Mouse (Mus musculus) thymus, postnatal 0 days (tissue): ENCODE measurements around the gene Ppp1r17. TPM values are rescaled to one million over a fixed set of nuclear protein-coding genes. Genes with fewer than 3 reads are reported as not detected.

Experiments
- DNase-seq: peaks from one replicate; pipeline ENCODE4 v3.0.0-alpha.2; 2015; ENCODE audit warnings: low spot score
- polyA plus RNA-seq: library from polyadenylated mRNA; unstranded; fragments of >200 nt; fragmentation: Nextera tagmentation; extraction: Ambion mirVana; gene quantifications from 2 replicates; pipeline ENCODE4 v1.2.1, GENCODE M21; 2015

Gene Ppp1r17
- 0.13 and 0.14 TPM in 2 replicates for polyA plus RNA-seq

- no peak for DNase-seq
Measured at GRCm38 (mm10) chr6:56017291-56017994, at the start of gene Ppp1r17. Gene Ppp1r17 (plus strand): TSS chr6:56017497.

DNA sequence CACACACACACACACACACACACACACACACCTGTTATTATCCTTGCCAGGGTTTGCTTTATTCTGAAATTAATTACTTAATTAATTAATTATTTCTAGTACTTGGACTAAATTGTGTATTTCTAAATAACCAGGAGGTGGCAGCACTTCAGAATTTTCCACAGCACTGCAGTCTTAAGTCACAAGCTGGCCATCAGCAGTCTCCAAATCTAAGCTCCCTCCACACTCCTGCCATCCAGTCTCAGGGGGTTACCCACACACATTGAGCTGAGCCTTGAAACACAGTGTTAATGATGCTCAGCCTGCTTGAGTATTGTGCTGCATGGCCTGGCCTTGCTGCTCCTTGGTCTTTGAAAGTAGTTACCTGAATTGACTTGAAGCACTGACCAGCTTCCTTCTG, 44.3 kb upstream of the Ppp1r17 start:
- DNase-seq, result no peak

DNA sequence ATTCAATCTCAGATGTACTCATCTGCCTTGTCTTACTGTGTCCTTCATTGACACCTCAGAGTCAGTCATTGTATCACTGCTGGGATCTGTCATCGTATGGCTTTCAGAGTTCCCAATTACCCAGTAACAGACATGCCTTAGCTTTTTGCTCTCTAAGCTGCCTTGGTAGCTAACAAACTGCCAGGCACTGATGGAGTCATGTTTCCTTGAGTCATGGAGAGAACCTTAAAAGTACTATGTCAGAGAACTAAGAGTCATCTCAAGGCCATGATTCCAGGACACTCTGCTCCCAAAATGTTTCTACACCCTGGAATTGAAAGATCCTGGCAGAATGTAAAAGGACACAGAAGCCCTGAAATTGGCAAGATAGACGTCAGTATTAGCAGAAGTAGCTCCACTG, 37.5 kb upstream of the Ppp1r17 start:
- DNase-seq, result no peak

DNA sequence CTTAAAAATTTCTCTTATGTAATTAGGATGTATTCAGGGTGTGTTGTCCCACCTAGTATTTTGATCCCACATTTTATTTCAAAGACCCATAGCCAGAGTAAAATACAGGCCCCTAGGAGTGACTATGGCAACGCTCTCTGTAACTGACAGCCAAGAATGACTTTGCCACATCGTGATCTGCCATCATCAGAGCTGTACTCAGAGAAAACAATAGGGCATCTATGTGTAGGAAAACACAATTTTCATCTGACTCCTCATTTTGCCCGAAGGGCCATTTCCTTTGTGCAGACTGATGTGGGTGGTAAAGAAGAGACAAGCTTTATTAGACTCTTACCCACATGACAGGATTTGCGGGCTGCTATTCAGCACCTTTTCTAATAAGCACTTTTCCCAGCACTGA, 8.6 kb upstream of the Ppp1r17 start:
- DNase-seq, result no peak

DNA sequence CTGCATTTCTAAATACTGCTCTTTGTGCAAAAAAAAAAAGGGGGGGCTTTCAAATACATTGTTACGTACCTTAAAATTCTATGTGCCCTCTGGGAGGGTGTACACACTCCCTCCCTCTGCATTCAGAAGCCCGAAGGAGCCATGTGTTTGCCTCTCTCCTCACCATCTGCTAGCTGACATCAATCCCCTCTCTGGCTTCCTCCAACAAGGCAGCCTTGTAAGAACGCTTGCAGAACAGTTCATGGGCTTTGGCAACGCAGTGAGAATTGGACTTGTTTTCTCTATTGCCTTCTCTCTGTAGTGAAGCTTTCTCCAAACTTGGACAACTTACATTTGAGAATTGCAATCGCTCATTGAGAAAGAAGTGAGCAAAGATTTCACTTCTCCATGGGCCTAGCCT, 4.9 kb upstream of the Ppp1r17 start:
- DNase-seq, result no peak

GRCm38 (mm10) chr6:56019632-56020031, 2.3 kb downstream of the Ppp1r17 start:
- no peak for DNase-seq

DNA sequence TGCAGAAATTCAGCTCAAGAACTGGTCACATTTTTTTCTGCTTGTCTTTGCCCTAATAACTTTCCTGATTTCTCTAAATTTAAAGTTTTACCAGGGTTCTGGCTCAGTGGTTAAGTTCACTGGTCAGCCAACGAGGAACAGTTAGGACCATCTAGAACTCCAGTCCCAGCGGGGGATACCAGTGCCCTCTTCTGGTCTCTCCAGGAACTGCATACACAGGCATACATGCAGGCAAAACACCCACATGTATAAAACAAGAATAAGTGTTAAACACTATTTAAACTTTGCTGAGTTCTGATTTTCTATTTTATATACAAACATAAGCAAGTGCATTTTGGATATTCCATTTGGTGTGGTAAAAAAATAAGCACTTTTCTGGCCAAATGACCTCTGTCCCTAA, 8.2 kb downstream of the Ppp1r17 start:
- DNase-seq, result no peak

DNA sequence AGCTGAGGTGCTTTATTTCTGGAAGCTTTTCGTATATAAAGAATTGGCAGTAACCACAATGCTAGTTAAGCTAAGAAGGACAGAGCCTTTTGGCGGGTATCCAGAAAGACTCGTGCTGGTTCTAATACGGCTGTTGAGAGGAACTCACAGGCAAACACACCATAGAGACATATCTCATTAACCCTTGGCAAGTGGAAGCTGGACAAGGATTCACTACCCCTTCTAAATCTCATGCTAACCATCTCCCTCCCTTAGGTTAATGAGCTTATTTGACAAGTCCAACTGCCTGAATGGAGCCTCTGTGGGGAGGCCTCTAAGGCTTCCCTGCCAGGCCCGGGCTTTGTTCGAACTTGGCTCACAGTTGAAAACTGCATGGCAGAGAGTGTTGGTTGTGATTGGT, 10.0 kb downstream of the Ppp1r17 start:
- no peak for DNase-seq

GRCm38 (mm10) chr6:56027966-56028365, 10.7 kb downstream of the Ppp1r17 start:
- DNase-seq, result no peak

DNA sequence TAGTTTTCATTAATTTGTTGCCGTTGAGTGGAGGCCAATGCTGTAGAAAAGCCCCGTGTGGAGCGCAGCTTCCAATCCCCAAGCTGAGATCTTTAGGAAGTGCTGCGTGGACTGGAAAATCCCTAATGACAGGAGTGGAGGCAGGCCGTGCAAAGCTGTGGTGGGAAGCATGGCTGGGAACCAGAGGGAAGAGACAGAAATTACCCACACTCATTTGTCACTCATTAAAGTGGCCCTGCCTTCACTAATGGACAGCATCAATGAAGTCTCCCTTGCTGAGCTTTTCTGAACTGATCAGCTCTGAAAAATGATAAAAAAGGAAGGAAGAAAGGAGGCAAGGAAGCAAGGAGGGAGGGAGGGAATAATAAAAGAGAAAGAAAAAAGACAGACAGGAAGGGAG, 12.7 kb downstream of the Ppp1r17 start:
- no peak for DNase-seq

- DNase-seq, result no peak
Measured at GRCm38 (mm10) chr6:56032231-56032630, 14.9 kb downstream of the Ppp1r17 start.

DNA sequence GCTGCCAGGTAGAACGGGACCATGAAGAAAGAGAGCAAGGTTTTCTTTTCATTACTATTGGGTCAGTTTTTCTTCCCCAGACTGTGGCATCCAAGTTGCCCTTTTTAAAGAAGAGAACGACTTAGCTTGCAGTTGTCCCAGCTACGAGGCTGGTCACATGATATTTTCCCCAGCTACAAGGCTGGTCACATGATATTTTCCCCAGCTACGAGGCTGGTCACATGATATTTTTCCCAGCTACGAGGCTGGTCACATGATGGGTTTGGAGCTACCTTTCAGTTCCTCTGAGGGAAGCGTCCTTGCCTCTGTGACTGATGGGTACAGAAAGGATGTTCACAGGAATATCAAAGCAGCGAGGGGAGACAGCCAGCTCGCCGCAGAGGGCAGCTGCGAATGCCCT, 17.8 kb downstream of the Ppp1r17 start:
- no peak for DNase-seq

DNA sequence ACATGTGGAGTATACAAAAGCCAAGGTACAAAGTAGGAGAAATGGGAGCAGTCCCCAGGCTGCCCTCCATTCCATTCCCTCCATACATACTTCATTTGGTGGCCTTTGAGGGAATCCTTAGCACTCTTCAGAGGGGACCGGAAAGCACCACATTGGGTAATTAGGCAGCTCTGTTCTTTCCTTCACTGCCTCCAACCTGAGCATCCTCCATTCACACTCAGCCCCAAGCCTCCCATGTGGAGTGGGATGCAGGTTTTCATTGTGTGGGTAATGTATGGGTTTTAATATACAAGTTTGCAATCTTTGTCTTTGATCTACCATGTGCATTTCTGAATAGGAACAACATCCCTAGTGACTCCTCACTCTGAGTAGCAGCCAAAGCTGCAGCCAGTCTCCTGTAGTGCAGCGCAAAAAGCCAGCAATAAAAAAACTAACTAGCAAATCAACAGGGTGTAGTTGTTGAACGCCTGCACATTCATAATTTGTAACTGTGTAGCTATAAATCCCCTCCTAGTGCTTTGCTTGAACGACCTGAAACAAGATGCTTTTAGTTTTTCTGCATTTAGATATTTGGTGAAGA, 22.3 kb downstream of the Ppp1r17 start:
- no peak for DNase-seq

DNA sequence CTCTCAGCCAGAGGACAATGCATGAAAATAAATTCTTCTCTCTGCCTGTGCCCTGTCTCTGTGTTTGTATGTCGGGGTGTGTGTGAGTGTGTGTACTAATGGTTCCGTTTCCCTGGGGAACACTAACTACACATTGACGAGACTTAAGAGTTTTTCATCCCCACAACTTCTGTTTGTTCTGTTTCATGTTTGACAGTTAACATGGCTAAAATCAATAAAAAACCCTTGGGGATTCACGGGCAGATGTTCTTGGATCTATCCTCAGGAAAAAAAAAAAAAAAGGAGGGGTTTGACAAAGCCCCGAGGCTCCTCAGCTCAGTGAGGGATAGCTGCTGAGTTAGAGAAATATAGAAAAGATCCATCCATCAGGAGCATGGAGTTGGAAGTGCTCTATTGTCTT, 27.0 kb downstream of the Ppp1r17 start:
- no peak for DNase-seq

- DNase-seq, result no peak
Measured at GRCm38 (mm10) chr6:56044716-56045115, 27.4 kb downstream of the Ppp1r17 start.

DNA sequence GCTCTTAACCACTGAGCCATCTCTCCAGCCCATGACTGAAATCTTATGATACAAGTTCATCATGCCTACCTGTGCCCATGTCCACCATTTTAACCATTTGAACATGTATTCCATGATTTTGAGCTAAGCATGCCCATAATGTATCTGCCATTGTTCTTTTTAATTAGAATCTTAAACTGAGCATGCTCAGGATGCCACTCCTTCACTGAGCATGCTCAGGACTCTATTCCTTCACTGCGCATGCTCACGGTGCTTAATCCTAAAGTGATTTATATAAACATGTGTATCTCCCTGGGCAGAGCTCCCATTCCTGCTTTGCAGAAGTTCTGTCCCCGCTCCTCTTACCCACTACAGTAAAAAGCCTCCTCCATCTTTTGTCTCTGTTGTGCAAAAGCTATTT, 31.3 kb downstream of the Ppp1r17 start:
- no peak for DNase-seq

DNA sequence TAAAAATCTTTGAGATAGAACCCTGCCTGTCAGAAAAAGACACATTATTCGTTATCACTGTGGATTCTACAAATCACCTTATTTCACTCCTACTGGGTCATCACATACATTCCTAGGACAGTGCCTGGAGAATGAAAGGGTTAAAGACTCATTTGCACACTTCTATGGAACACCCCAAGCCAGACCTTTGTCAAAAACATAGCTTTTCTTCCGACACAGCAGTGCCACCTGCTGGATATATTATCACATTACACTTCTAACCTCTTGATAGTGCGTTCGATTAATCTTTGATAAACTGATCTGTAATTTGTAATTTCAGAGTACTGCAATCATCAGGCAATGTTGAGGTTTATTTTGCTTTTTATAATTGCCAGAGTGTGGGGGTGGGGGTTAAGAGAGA, 31.8 kb downstream of the Ppp1r17 start:
- no peak for DNase-seq

DNA sequence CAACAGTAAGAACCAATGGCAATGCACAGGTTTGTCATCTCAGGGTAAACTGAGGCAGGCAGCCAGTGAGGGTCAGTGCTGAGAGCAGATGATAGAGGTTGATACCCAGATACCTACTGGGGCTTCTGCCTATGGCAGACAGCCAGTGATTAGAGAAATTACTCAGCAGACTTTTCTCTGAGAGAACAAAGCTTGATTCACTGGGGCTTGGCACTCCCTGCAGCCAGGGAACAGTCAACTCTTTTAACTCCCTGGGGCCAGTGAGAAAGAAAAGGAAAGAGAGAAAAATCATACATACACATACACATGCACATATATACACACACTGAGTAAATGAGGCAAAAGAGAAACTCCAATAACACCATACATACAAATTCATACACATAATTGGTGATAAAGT, 46.4 kb downstream of the Ppp1r17 start:
- DNase-seq, result no peak

GRCm38 (mm10) chr6:56066632-56067282, 49.5 kb downstream of the Ppp1r17 start:
- peak; percentile 4 for DNase-seq

DNA sequence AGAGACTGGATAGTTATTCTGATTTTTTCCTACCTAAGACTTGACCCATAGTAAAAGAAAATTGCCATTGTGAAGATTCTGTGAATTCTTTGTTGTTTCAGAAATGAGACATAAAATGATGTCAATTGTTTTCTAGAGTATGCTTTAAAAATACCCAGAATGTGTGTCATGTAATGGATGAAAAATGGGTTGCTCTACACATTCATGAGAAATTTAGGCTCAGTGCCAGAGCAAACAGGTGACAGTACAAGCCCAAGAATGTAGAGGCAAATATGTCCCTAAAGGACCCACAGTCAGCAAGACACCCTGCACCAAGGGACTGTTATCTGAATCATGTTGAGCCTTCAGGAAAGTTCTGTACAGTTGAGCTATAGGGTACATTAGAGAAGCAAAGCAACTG, 51.2 kb downstream of the Ppp1r17 start:
- no peak for DNase-seq

DNA sequence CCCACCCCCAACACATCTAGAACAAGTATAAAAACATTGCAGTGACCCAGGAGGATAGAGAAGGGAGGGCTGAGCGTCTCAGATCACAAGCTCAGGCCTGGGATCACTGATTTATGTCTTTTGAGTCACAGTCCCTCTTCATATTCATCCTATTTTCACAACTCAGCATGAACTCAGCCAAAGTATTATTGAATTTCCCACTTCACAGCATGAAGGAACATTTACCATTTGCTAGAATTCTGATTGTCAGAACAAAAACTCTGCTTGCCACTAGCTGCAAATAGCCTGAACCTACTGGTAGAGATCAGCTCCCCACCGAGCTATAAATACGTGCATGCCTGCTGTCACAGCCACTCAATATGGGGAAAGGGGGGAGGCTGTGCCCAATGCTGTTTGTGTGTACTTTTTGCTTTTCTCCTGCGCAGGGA, 59.1 kb downstream of the Ppp1r17 start:
- no peak for DNase-seq
